Mouse (Mus musculus) bone marrow macrophage, adult 2 months (primary cell): ENCODE measurements around the gene Sap18b. TPM values are rescaled to one million over a fixed set of nuclear protein-coding genes. Genes with fewer than 3 reads are reported as not detected.

Source experiments
- H3K27ac ChIP-seq: 2 replicates; pipeline ENCODE4 v1.5.1; 2012; ENCODE audit warnings: low read depth, low read length; ENCODE audit not compliant: insufficient read depth
- H3K4me1 ChIP-seq: 2 replicates; pipeline ENCODE4 v1.6.1; 2012; ENCODE audit warnings: low read length; ENCODE audit not compliant: control insufficient read depth, insufficient read depth
- H3K4me3 ChIP-seq: 2 replicates; pipeline ENCODE4 v1.5.1; 2012; ENCODE audit warnings: mild to moderate bottlenecking, low read length, moderate library complexity; ENCODE audit not compliant: insufficient read depth
- CTCF ChIP-seq: IDR thresholded peaks from 2 replicates; pipeline ENCODE4 v1.5.1; 2012; ENCODE audit warnings: low read depth, mild to moderate bottlenecking, low read length, moderate library complexity
- POLR2A ChIP-seq: IDR thresholded peaks from 2 replicates; pipeline ENCODE4 v1.6.1; 2012; ENCODE audit warnings: mild to moderate bottlenecking, low read depth, low read length, borderline replicate concordance
- polyA plus RNA-seq: library from polyadenylated mRNA; stranded (reverse); fragments of >200 nt; gene quantifications from 2 replicates; pipeline ENCODE4 v1.2.4, GENCODE M21; 2012; ENCODE audit not compliant: missing spikeins, insufficient read depth, insufficient read length

Gene Sap18b
- polyA plus RNA-seq, 1 experiment: 144 TPM

DNA sequence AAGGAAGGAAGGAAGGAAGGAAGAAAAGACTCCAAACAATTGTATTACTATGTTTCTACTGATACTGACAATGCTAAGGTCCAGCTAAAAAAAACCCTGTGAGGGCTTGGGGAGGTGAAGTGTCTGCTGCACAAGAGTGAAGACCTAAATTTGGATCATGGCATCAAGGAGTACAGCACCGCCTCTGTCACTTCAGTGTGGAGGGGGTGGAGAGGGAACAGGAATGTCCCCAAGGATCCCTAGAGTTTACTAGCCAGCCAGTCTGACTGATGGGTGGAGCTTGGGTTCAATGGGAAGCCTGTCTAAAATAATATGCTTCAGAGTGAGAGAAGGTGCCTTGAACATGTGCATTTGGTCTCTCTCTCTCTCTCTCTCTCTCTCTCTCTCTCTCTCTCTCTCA lies 6.9 kb upstream of the Sap18b start:
- H3K4me3 ChIP-seq: no peak overlapping the region
- no peak overlapping the region for H3K27ac ChIP-seq
- no peak for TF ChIP-seq CTCF
- no peak for TF ChIP-seq POLR2A
- no peaks in the 10 kb centered on the region for H3K4me1 ChIP-seq

DNA sequence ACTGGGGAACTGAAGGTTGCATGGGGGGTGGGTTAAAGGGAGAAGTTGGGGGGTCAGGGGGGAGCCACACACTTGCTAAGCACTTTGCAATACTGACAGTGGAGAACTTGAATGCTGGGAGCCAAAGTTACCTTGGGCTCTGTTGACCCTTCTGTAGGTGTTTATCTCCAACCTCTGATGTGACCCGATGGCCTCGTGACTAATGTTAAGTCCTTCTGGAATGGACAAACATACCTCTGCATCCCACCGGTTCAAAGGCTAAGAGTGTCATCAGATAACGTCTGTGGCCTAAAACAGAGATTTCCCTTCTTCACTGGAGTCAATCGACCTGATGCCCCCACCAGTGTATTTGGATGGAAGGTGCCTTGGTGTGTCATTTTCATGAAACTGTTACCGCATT lies 3.9 kb upstream of the Sap18b start:
- no peak overlapping the region for H3K4me3 ChIP-seq
- TF ChIP-seq CTCF: no peak
- no peak for TF ChIP-seq POLR2A
- no peaks in the 10 kb centered on the region for H3K4me1 ChIP-seq
- H3K27ac ChIP-seq: no peak overlapping the region

DNA sequence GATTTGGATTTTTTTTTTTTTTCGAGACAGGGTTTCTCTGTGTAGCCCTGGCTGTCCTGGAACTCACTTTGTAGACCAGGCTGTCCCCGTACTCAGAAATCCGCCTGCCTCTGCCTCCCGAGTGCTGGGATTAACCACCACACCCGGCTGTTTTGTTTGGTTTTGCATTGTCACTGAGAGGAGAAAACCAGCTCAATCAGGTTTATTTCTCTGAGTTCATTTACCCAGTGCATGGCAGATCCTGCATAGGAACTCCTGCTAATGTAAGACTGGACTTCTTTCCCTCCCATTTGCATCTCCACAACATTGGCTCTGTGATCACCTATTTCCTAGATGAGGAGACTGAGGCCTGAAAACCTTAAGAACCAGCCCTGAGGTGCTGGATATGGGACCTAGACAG lies 3.0 kb upstream of the Sap18b start:
- no peaks in the 10 kb centered on the region for H3K4me1 ChIP-seq
- H3K4me3 ChIP-seq: no peak overlapping the region
- TF ChIP-seq POLR2A (no peak), CTCF (no peak)
- no peak overlapping the region for H3K27ac ChIP-seq

DNA sequence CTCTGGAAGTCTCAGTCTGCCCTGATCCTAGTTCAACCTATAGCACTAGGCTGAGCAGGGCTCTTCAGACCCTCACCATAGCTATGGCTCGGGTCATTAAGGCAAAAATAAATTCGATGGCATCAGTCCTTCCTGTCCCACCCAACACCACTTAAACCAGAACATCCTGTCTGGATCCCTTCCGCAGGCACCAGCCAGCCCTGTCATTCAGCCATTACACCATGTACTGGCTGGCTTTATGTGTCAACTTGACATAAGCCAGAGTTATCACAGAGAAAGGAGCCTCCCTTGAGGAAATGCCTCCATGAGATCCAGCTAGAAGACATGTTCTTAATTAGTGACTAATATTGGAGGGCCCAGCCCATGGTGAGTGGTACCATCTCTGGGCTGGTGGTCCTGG lies 2.4 kb upstream of the Sap18b start:
- no peak overlapping the region for H3K4me3 ChIP-seq
- no peak overlapping the region for H3K27ac ChIP-seq
- TF ChIP-seq POLR2A (no peak), CTCF (no peak)
- H3K4me1 ChIP-seq: no peaks in the 10 kb centered on the region

GRCm38 (mm10) chr8:95830144-95830543 lies 5.0 kb downstream of the Sap18b start:
- Histone ChIP-seq H3K4me1 (peaks cover 3% of the 10 kb centered on the region; the same call in 1 of the 2 replicates), H3K4me3 (no peak overlapping the region), H3K27ac (no peak overlapping the region)
- TF ChIP-seq POLR2A: no peak
- no peak for TF ChIP-seq CTCF

DNA sequence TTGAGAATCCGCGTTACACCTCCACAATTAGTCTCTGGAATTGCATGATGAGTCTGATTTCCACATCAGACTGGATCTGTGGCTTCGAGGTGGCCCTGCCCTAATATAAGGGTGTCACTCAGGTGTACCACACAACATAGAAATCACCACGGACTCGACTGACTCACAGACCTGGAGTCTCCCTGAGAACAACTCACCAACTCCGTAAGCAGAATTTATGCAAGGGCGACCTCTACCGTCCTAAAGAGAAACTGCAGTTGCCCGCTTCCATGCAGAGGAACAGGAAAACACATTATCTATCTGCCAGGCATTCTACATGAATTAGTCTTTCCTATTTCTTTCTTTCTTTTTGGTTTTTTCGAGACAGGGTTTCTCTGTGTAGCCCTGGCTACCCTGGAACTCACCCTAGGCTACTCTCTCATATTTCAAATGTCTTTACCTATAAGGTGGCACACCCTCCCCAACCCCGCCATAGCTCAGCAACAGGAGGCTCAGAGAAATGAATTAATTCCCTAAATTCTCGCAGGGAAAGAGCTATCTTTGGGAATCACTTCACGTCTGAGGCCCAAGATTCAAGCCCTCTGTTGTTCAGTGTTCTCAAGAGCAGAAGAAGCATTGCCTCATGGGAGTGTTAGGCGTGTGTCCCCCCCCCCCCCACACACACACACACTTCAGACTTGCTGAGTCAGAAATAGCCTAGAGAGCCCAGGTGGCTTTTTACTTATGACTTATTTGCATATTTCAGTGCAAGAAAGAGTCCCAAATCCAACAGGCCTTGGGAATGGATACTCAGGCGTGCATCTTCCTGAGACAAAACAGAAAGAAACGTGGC lies 7.7 kb downstream of the Sap18b start:
- peak; percentile 29; the same call in 1 of the 2 replicates for TF ChIP-seq CTCF
- TF ChIP-seq POLR2A: no peak
- peaks cover 3% of the 10 kb centered on the region; the same call in 1 of the 2 replicates for H3K4me1 ChIP-seq
- H3K4me3 ChIP-seq: no peak overlapping the region
- no peak overlapping the region for H3K27ac ChIP-seq

DNA sequence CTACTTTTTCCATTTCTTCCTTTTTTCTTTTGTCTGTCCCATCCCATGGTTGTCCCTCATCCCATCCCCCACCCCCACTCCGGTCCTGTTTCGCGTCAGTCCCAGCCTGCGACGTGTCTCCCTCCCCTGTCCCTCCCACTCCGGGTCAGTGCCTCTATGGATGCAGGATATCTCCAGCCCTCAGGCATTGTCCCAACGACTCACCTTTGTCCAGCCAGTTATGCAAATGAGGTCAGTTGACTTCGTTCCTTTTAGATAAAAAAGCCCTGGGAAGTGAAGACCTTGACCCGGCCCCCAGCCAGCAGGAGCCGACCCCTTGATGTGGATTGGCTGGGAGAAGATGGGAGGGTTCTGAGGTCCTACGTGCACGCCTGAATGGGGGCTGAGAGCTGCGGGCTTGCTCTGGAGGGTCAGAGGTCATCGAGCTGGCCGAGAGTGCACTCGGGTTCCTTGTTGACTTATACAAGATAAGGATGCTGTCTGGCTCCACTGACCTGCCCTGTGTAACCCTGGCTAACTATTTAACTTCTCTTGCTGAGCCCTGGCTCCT lies 8.4 kb downstream of the Sap18b start:
- Histone ChIP-seq H3K27ac (no peak overlapping the region), H3K4me1 (peaks cover 3% of the 10 kb centered on the region; the same call in 1 of the 2 replicates), H3K4me3 (no peak overlapping the region)
- TF ChIP-seq CTCF (no peak), POLR2A (no peak)

GRCm38 (mm10) chr8:95835891-95836290 lies 10.7 kb downstream of the Sap18b start:
- no peak for TF ChIP-seq CTCF
- TF ChIP-seq POLR2A: no peak
- Histone ChIP-seq H3K27ac (no peak overlapping the region), H3K4me1 (peaks cover 3% of the 10 kb centered on the region; the same call in 1 of the 2 replicates), H3K4me3 (no peak overlapping the region)

DNA sequence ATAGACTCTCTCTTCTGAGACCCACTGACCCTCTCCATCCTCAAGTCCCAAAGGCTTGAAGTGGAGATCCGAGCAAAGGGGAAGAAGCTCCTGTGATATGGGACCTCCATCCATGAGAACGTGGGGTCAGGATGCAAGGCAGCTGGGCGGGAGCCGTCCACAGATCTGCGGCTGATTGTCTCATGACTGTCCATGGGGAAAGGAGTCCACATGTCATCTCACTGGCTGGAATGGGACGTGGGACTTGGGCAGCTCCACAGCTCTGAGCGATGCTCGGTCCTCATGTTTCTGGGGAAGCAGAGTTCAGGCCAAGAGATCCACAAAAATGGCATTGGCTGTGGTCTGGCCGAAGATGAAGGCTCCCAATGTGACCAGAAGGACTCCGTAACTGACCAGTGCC lies 12.1 kb downstream of the Sap18b start:
- peaks cover 3% of the 10 kb centered on the region; the same call in 1 of the 2 replicates for H3K4me1 ChIP-seq
- no peak overlapping the region for H3K27ac ChIP-seq
- no peak overlapping the region for H3K4me3 ChIP-seq
- no peak for TF ChIP-seq POLR2A
- no peak for TF ChIP-seq CTCF

GRCm38 (mm10) chr8:95839289-95839688 lies 14.1 kb downstream of the Sap18b start:
- TF ChIP-seq POLR2A: no peak
- no peak for TF ChIP-seq CTCF
- no peak overlapping the region for H3K27ac ChIP-seq

More at GRCm38 (mm10) chr8:95839289-95839688, 14.1 kb downstream of the Sap18b start:
- no peak overlapping the region for H3K4me3 ChIP-seq
- H3K4me1 ChIP-seq: no peaks in the 10 kb centered on the region
